Mouse (Mus musculus) heart, adult 8-10 months (tissue): ENCODE measurements around the gene Sestd1. TPM values are rescaled to one million over a fixed set of nuclear protein-coding genes. Genes with fewer than 3 reads are reported as not detected.

Experiments
- DNase-seq: peaks from one replicate; pipeline ENCODE4 v3.0.0; 2022; ENCODE audit warnings: low spot score
- total RNA-seq, 4 experiments: library from RNA; stranded (reverse); gene quantifications; 2 replicates each; pipeline ENCODE4 v1.2.4; 2022

Sestd1 gene
- total RNA-seq, 4 experiments from 2014 or later: 16.3 to 19.4 (median 17.2) TPM

DNA sequence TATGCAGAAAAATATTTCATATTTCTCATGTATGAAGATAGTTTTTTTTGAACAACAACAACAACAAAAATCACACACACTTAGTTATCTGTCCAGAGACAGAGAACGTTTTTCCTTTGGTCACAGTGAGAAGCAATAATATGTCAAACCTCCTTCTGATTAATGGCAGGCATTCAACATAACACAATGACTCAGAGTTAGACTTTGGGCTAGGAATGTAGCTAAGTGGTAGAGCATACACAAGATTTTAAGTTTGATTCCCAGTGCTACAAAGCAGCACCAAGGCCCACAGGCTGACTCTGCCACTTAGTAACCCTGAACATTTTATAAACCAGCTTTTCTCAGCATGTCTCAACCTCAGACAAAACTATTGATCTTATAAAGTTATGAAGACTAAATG lies 145.5 kb downstream of the Sestd1 start:
- DNase-seq: no peak

DNA sequence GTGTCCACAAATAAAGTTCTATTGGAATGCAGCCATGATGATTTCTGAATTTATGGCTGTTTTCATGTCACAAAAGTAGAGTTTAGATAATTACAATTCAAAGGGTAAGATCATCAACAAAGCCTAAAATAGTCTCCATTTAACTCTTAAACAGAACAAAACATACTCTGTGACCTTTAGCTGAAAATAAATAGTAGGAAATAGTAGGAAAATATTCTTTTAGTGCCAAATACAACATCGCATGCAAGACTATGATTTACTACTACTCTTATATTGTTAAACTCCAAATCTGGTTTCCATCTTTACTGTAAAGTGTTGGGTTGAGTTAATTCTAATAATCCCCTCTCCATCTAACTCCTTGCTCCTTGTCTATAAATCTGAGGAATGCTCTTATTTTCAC lies 147.0 kb downstream of the Sestd1 start:
- DNase-seq: no peak

Other genes starting within 250 kb of the Sestd1 start
- 100 to 1,000 TPM; 169 to 239 (median 208) TPM for gene Ccdc141, start 110.0 kb downstream of the Sestd1 start, total RNA-seq